Mouse (Mus musculus): Measurements from ENCODE around the gene Galnt4. TPM values are rescaled to one million over a fixed set of nuclear protein-coding genes. Genes with fewer than 3 reads are reported as not detected.

Gene Galnt4
- polyA plus RNA-seq, 1 experiment = 3.6 TPM

DNA sequence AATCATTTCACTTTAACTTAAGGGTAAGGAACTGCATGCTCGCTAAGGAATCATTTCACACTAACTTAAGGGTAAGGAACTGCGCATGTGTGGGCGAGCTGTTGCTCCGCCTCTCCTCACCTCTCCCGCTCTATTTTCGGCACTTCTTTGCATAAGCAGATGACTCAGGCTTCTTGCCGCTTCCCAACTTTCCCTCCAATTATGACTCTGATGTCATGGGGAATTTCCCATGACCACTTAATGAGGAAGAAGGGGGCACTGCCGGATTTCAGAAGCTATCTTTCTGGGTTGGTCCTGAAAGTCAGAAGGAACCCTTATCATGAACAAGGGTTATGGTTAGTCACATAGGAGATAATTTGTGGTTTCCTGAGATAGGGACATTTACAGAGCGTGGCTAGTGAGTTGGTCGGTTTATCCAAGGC, 26.4 kb upstream of the Galnt4 start:
- Histone ChIP-seq H3ac (ENCODE audit: control insufficient read depth, insufficient read length, low read depth) (no peak overlapping the region), H3K79me2 (ENCODE audit: control insufficient read depth, insufficient read depth) (no peaks in the 10 kb centered on the region), H3K36me3 (ENCODE audit: control insufficient read depth, insufficient read depth) (no peaks in the 10 kb centered on the region), H3K4me3 (ENCODE audit: insufficient read depth, poor library complexity, severe bottlenecking) (no peak overlapping the region), H3K27me3 (ENCODE audit: control insufficient read depth, insufficient read depth, insufficient read length) (no peaks in the 10 kb centered on the region), H3K79me3 (ENCODE audit: low read depth) (no peaks in the 10 kb centered on the region)
- TF ChIP-seq USF1 (IDR thresholded peaks at IDR 0.05; ENCODE audit: low read depth) (no peak), CTCF (IDR thresholded peaks at IDR 0.05; ENCODE audit: control insufficient read depth, insufficient read depth, insufficient read length) (no peak), MAX (IDR thresholded peaks at IDR 0.05) (peak; percentile 35), CEBPB (IDR thresholded peaks at IDR 0.05; ENCODE audit: low read depth) (no peak), FOSL1 (IDR thresholded peaks at IDR 0.05; ENCODE audit: insufficient read depth, low read length, poor library complexity, severe bottlenecking) (no peak), MYOD1 (IDR thresholded peaks at IDR 0.05; ENCODE audit: control insufficient read depth, insufficient read length, low read depth) (no peak), MYOG (IDR thresholded peaks at IDR 0.05; ENCODE audit: control insufficient read depth, extremely low read depth, insufficient read length) (no peak)

DNA sequence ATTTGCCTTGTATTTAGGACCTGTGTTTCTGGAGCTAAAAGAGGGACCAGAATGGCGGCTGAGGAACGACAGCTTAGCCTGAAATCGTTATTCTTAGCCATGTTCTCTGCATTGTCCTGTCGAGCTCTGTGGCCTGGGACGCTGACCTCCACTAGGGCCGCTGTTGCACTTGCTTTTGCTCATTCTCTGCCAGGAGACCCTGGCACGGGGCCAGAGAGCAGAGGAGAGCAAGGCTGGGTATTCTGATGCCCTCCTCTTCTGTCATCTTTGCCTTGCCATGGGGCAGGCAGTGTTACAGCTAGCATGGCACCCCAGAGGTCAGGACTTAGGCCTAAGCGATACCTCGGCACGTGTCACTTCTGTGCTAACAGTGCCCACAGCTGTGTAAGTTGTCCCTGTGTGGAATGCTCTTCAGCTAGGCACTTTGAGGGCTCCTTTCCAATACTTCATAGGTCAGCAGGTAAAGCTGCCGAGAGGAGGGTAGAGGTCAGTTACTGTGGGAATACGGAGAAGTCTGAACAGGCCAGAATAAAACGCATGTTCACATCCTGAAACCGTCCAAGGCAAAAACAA, 24.4 kb upstream of the Galnt4 start:
- H3K27me3 ChIP-seq (ENCODE audit: control insufficient read depth, insufficient read depth, insufficient read length) = no peaks in the 10 kb centered on the region
- no peak overlapping the region for H3ac ChIP-seq (ENCODE audit: control insufficient read depth, insufficient read length, low read depth)
- TF ChIP-seq MAX (IDR thresholded peaks at IDR 0.05) (no peak), CEBPB (IDR thresholded peaks at IDR 0.05; ENCODE audit: low read depth) (no peak)
- no peaks in the 10 kb centered on the region for H3K79me3 ChIP-seq (ENCODE audit: low read depth)
- H3K4me3 ChIP-seq (ENCODE audit: insufficient read depth, poor library complexity, severe bottlenecking) = no peak overlapping the region
- no peaks in the 10 kb centered on the region for H3K36me3 ChIP-seq (ENCODE audit: control insufficient read depth, insufficient read depth)
- no peaks in the 10 kb centered on the region for H3K79me2 ChIP-seq (ENCODE audit: control insufficient read depth, insufficient read depth)

DNA sequence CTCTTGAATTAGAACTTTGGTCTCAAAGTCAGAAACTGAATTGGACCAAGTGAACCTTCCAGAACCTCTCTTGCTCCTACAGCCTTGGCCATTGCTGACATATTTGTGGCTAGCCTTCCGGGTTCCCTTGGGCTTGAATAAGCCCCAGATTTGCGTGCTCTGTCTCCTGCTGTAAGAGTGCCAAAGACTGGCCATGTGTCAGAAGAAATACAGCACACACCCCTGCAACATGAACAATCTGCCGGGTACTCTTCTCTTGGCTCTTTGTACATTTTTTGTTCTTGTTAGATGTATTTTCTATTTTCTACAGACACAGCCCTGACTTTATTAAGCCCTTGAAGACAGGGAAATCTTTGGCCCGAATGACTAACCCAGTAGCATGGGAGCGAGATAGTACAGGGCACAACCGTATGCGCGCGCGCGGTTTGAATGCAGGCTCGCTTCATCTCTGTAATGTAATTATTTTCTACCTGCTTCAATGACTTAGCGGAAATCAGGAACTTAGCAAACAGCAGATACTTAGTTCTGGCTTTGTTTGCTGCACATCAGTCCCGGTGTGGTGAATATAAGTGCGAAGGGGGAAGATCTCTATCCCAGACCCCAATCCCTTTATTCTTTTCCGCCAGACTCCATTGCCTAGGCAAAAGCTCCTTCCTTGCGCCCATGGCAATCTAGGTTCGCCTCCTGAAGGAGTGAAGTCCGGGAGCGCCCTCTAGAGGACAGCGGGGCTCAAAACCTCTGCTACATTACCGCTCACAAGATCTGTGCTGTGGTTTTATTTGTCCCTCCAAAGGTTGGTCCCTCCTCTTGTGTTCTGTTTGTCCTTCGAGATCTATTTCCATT, 23.3 kb upstream of the Galnt4 start:
- Histone ChIP-seq H3K4me3 (ENCODE audit: insufficient read depth, poor library complexity, severe bottlenecking) (no peak overlapping the region), H3K36me3 (ENCODE audit: control insufficient read depth, insufficient read depth) (no peaks in the 10 kb centered on the region), H3K27me3 (ENCODE audit: control insufficient read depth, insufficient read depth, insufficient read length) (no peaks in the 10 kb centered on the region), H3K79me2 (ENCODE audit: control insufficient read depth, insufficient read depth) (no peaks in the 10 kb centered on the region), H3ac (ENCODE audit: control insufficient read depth, insufficient read length, low read depth) (no peak overlapping the region), H3K79me3 (ENCODE audit: low read depth) (no peaks in the 10 kb centered on the region)
- peak; percentile 60 for TF ChIP-seq CTCF (IDR thresholded peaks at IDR 0.05; ENCODE audit: control insufficient read depth, insufficient read depth, insufficient read length)
- TF ChIP-seq FOSL1 (IDR thresholded peaks at IDR 0.05; ENCODE audit: insufficient read depth, low read length, poor library complexity, severe bottlenecking) = no peak

DNA sequence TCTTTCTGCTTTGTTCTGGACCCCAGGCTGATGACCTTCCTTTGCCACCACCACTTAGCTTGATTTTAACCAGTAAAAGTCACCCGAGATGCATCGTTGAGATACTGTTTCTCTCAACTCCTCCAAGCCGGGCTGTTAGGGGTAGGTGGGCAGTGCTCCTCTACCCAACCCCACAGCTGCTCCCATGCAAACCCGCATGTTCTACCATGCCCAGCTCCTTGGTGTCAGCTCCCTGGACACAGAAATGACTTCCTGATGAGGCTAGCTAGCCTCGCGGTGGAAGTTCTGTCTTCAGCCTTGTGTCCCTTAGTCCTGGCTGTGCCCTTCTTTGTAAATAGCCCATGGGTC, 22.7 kb upstream of the Galnt4 start:
- H3K27me3 ChIP-seq (ENCODE audit: control insufficient read depth, insufficient read depth, insufficient read length) = no peaks in the 10 kb centered on the region
- H3ac ChIP-seq (ENCODE audit: control insufficient read depth, insufficient read length, low read depth) = no peak overlapping the region
- H3K4me3 ChIP-seq (ENCODE audit: insufficient read depth, poor library complexity, severe bottlenecking) = no peak overlapping the region
- H3K79me3 ChIP-seq (ENCODE audit: low read depth) = no peaks in the 10 kb centered on the region
- no peaks in the 10 kb centered on the region for H3K36me3 ChIP-seq (ENCODE audit: control insufficient read depth, insufficient read depth)
- TF ChIP-seq CEBPB (IDR thresholded peaks at IDR 0.05; ENCODE audit: low read depth) = no peak
- no peak for TF ChIP-seq MYOD1 (IDR thresholded peaks at IDR 0.05; ENCODE audit: control insufficient read depth, insufficient read length, low read depth)
- no peak for TF ChIP-seq MYOG (IDR thresholded peaks at IDR 0.05; ENCODE audit: control insufficient read depth, extremely low read depth, insufficient read length)
- TF ChIP-seq FOSL1 (IDR thresholded peaks at IDR 0.05; ENCODE audit: insufficient read depth, low read length, poor library complexity, severe bottlenecking) = no peak
- no peak for TF ChIP-seq MAX (IDR thresholded peaks at IDR 0.05)
- TF ChIP-seq CTCF (IDR thresholded peaks at IDR 0.05; ENCODE audit: control insufficient read depth, insufficient read depth, insufficient read length) = no peak
- no peak for TF ChIP-seq USF1 (IDR thresholded peaks at IDR 0.05; ENCODE audit: low read depth)
- H3K79me2 ChIP-seq (ENCODE audit: control insufficient read depth, insufficient read depth) = no peaks in the 10 kb centered on the region

DNA sequence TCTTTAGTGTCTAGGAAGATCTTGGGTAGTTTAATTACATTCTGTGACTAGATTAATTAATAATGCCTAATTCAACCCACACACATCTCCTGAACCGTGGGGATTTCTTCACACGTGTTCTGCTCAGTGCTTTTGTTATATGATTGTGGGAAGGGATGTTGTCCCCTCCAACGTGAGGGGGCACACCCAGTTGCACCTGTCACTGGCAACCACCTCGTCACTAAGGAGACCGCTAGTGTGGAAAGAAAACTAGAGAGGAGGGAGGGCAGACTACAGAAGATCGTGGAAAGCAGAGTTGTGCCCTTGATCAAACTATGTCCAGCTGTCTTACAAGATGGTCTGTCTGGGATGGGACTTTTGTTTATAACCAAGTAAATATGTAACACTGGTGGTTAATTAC, 21.9 kb upstream of the Galnt4 start:
- no peak for TF ChIP-seq USF1 (IDR thresholded peaks at IDR 0.05; ENCODE audit: low read depth)
- no peak for TF ChIP-seq FOSL1 (IDR thresholded peaks at IDR 0.05; ENCODE audit: insufficient read depth, low read length, poor library complexity, severe bottlenecking)
- TF ChIP-seq MYOG (IDR thresholded peaks at IDR 0.05; ENCODE audit: control insufficient read depth, extremely low read depth, insufficient read length) = no peak
- no peak for TF ChIP-seq MYOD1 (IDR thresholded peaks at IDR 0.05; ENCODE audit: control insufficient read depth, insufficient read length, low read depth)
- no peak for TF ChIP-seq CTCF (IDR thresholded peaks at IDR 0.05; ENCODE audit: control insufficient read depth, insufficient read depth, insufficient read length)
- TF ChIP-seq MAX (IDR thresholded peaks at IDR 0.05) = no peak
- TF ChIP-seq CEBPB (IDR thresholded peaks at IDR 0.05; ENCODE audit: low read depth) = no peak
- Histone ChIP-seq H3K79me3 (ENCODE audit: low read depth) (no peaks in the 10 kb centered on the region), H3K4me3 (ENCODE audit: insufficient read depth, poor library complexity, severe bottlenecking) (no peak overlapping the region), H3K27me3 (ENCODE audit: control insufficient read depth, insufficient read depth, insufficient read length) (no peaks in the 10 kb centered on the region), H3ac (ENCODE audit: control insufficient read depth, insufficient read length, low read depth) (no peak overlapping the region), H3K36me3 (ENCODE audit: control insufficient read depth, insufficient read depth) (no peaks in the 10 kb centered on the region), H3K79me2 (ENCODE audit: control insufficient read depth, insufficient read depth) (no peaks in the 10 kb centered on the region)

DNA sequence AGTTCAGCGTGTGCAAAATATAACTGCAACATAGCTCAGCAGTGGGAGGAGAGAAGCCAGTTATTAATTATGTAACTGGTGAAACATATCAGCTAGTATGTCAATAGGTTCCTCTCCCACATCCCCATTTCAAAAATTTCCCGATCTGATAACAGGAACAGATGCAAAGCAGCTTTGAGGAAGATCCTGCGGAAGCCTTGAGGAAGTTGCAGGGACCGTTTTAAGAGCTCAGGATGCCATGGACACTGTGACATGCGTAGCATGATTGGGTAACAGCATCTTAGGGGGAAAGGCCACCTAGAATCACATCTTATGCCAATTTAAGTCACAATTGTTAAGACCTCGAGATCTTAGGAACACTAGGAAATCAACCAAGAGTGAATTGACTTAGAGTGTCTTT, 18.1 kb upstream of the Galnt4 start:
- Histone ChIP-seq H3K79me2 (ENCODE audit: control insufficient read depth, insufficient read depth) (no peaks in the 10 kb centered on the region), H3K27me3 (ENCODE audit: control insufficient read depth, insufficient read depth, insufficient read length) (no peaks in the 10 kb centered on the region), H3K4me3 (ENCODE audit: insufficient read depth, poor library complexity, severe bottlenecking) (no peak overlapping the region), H3ac (ENCODE audit: control insufficient read depth, insufficient read length, low read depth) (no peak overlapping the region), H3K36me3 (ENCODE audit: control insufficient read depth, insufficient read depth) (no peaks in the 10 kb centered on the region), H3K79me3 (ENCODE audit: low read depth) (no peaks in the 10 kb centered on the region)
- TF ChIP-seq MYOG (IDR thresholded peaks at IDR 0.05; ENCODE audit: control insufficient read depth, extremely low read depth, insufficient read length) (no peak), CTCF (IDR thresholded peaks at IDR 0.05; ENCODE audit: control insufficient read depth, insufficient read depth, insufficient read length) (no peak), FOSL1 (IDR thresholded peaks at IDR 0.05; ENCODE audit: insufficient read depth, low read length, poor library complexity, severe bottlenecking) (no peak), MYOD1 (IDR thresholded peaks at IDR 0.05; ENCODE audit: control insufficient read depth, insufficient read length, low read depth) (no peak), CEBPB (IDR thresholded peaks at IDR 0.05; ENCODE audit: low read depth) (no peak), MAX (IDR thresholded peaks at IDR 0.05) (no peak), USF1 (IDR thresholded peaks at IDR 0.05; ENCODE audit: low read depth) (no peak)
